Mouse (Mus musculus) T-helper 2 cell (primary cell): ENCODE measurements at regions not wholly inside any gene's neighbourhood (a gene's known extent, or its start where the extent isn't known, plus 50 kb on each side); places are given as distances from the start of the nearest gene placed in this dataset.

Experiments used
- in situ Hi-C: fragments of 300-600 bp; cut with MboI, MseI; formaldehyde crosslinking; loops from one replicate; pipeline ENCODE4 v1.15.1; 2025; ENCODE audit warnings: high pct_unique_total_duplicates

DNA sequence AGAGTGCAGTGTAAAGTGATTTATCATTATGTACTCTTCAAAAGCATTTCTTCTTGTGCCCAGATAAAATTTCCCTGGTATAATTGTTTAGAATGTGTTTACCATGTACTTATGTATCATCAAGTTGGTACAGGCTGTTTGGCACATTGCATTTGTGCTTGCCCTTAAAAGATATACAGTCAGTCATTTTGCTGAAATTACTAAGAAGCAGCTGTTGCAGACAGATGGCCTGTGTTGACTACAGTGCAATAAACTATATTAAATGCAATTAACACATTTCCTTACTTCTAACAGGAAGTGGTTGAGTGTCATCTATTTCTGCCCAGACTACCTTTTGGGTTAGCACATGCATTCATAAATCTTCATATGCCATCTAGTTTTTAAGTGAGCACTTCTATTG lies 954.9 kb upstream of the 4931408C20Rik start:
- in situ Hi-C loops, result no loop called here

DNA sequence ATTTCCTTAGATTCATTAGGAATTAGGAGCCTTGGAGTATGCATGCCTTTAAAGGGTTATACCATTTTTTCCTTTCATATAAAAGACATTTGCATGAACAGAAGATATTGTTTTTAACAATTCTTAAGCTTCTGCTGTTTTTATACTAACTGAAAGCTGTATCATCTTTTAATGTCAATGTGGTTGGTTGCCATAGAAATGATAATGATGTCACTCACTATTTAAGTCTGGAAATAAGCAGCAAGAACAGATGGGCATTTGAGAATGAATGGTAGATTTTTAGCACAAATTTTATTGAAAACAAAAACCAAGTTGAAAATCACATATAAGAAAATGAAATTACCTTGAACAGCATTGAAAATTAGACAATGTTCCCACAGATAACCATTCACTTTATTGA lies 941.8 kb upstream of the 4931408C20Rik start:
- in situ Hi-C loops, result no loop called here

DNA sequence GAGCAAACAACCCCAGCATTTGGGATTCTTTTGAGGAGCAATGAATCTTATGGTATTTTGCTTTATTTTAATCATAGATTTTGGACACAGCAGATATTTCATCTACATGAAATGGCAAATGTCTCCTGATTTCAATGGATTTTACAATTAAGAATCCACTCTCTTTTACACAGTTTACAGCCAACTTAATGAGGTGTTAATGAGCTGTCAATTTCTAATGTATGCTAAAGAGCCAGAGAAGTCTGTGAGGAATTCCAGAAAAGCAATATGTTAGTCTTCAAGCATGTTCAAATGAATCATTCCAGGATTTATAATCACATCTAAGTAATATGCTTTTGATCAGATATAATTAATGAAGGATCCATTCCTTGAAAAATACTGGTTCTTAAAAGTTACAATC lies 929.0 kb upstream of the 4931408C20Rik start:
- in situ Hi-C loops, result no loop called here

DNA sequence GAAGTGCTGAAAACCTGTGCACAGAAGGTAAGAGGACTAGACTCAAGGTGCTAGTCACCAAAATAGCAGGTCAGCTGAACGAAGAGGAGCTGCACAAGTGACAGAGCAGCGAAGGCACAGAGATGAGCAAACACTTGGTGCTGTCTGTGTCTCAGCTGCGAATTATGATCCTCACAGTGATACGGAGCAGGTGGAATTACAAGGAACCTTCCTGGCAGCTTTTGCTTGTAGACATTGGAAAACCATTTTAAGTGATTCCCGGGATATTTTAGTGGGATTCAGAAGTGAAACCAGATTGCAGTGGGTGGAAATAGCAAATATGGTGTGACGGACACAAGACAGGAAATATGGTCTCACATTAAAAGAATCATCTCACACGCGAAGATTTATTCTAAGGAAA lies 921.3 kb upstream of the 4931408C20Rik start:
- in situ Hi-C loops, result no loop called here

DNA sequence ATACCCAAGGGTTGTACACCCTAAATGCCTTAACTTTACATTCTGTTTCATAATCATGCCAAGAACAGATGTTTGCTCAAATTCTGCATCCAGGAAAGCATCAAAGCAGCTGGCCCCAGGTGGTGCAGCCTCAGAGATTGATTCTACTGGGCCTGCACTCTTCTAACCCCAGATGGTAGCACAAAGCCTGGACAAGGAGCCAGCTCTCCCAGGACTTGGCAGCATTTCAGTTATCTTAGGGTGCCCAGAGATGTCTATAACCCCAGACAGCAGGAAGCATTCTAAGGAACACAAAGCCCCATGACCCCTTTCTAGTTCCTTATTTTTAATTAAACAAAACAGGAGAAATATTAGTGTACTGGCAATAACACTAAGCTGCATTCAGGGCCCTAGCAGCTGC lies 891.5 kb upstream of the 4931408C20Rik start:
- in situ Hi-C loops, result no loop called here

DNA sequence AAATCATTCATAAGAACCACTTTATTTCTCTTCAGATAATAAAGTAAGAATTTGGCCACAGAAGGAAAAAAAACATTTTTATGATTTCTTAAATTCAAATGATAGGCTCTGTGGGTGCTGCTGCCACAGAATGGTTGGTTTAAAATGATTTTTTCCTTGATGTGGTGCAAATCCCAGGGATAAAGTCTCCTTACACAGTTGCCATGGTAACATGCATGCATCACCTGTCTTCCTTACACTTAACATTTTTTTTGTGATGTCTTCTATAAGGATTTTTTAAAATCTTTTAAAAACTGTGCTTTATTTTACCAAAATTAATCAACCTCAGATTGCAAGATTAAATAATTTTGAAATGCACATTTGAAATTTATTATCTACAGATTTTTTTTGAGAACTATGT lies 872.2 kb upstream of the 4931408C20Rik start:
- in situ Hi-C loops, result no loop called here

DNA sequence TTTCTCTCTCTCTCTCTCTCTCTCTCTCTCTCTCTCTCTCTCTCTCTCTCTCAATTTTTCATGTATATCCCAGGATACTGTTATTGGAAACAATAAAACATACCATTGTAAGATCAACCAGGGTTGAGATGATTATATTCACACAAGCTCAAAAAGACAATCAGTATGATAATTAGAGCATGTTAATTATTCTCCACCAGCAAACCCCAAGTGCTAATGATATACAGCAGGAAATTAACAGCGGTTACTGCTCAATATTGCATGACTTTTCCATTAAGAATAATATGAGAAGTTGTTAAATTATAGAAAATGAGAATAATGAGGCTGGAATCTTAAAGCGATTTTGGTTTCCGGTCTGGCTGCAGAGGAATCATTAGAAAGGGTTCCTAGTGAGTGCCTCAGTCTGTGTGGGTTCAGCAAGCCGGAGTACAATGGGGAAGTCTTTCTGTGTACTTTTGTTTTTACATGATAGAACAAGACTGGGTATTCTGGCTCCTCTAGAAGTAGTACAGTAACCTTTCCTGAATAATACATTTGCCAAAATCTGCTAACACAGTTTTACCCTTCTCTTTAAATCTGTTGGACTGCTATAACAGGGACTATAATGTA lies 823.6 kb upstream of the 4931408C20Rik start:
- in situ Hi-C loops, result loop anchor here (10.0 kb wide), 1 partner anchor 66 kb away; no protein-coding TSS in a partner anchor

DNA sequence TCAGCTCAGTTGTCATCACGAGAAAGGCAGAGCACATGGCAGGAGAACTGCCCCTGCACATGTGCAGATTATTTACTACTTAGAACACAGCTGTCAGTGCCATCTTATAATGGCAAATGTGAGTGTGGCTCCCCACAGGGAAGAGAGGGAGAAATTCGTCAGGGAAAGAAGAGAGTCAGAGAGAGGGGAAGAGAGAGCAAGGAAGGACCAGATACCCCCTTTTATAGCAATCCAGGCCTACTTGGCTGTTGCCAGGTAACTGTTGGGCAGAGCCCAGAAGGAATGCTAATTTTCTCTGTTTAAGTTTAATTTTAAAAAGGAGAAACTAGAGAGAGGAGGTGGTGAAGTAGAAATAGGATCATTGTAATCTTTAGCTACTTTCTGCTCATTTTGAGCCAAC lies 816.5 kb upstream of the 4931408C20Rik start:
- in situ Hi-C loops, result no loop called here

DNA sequence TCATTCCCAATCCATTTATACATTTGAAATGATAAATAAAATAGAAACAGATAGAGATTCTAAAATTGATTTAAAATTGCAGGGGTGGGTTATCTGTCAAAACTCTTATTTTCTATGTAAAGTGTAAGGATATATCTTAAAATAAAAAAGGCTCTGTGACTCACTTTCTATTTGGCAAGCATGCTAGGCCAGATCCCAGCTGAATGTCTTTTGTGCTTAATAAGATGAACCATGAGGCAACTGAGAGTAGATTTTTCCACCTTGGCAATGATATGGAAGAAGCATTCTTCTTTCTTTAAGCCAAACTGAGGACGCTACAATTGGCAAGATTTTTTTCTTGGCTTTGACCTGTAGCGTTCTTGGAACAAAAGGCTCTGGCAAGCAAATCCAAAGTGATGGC lies 791.7 kb upstream of the 4931408C20Rik start:
- in situ Hi-C loops, result no loop called here

DNA sequence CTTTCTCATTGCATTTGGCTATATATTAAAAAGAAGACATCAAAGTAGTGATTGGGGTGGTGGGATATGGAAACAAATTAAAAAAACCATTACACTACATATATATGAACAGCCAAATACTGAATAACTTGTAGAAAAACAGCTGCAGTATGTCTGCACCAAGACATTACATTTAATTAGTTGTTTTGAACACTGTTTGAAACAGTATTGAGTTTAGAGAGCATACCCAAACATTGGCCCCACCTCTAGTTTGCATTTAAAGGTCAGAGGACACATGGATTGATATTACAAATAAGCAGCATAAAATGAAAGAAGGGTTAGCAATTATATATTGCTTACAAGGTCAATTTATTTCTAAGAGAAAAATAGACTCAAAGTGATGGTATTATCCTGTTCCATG lies 758.8 kb upstream of the 4931408C20Rik start:
- in situ Hi-C loops, result loop anchor here (10.0 kb wide), 2 partner anchors 69 to 981 kb away; no protein-coding TSS in a partner anchor
